Mouse (Mus musculus) heart, postnatal 0 days (tissue): ENCODE measurements around the gene Tjp3. TPM values are rescaled to one million over a fixed set of nuclear protein-coding genes. Genes with fewer than 3 reads are reported as not detected.

Source experiments
- ATAC-seq: fragments of 200-750 bp; cut with Nextera tagmentation; 2 replicates; pipeline ENCODE4 v1.8.0; 2017; ENCODE audit warnings: low read depth, moderate number of reproducible peaks, moderate library complexity; ENCODE audit not compliant: insufficient read depth
- DNase-seq: peaks from one replicate; pipeline ENCODE4 v3.0.0-alpha.2; 2016; ENCODE audit warnings: low spot score
- H3K27ac ChIP-seq: fragments of 300-500 bp; sonication (generic); 2 replicates; pipeline ENCODE4 v1.5.1; 2014; ENCODE audit warnings: low read depth, mild to moderate bottlenecking
- H3K27me3 ChIP-seq: fragments of 300-500 bp; sonication (generic); 2 replicates; pipeline ENCODE4 v1.6.1; 2014; ENCODE audit warnings: low read length, mixed read lengths; ENCODE audit not compliant: control insufficient read depth, insufficient read depth
- H3K36me3 ChIP-seq: fragments of 300-500 bp; sonication (generic); replicated peaks from 2 replicates; pipeline ENCODE4 v1.6.1; 2014; ENCODE audit warnings: low read length, mixed read lengths; ENCODE audit not compliant: control insufficient read depth, insufficient read depth
- H3K4me1 ChIP-seq: fragments of 300-500 bp; sonication (generic); 2 replicates; pipeline ENCODE4 v1.6.1; 2014; ENCODE audit warnings: antibody characterized with exemption; ENCODE audit not compliant: control insufficient read depth, insufficient read depth
- H3K4me2 ChIP-seq: fragments of 300-500 bp; sonication (generic); 2 replicates; pipeline ENCODE4 v1.6.1; 2014; ENCODE audit warnings: low read depth, mild to moderate bottlenecking, low read length, moderate library complexity
- H3K4me3 ChIP-seq: fragments of 300-500 bp; sonication (generic); 2 replicates; pipeline ENCODE4 v1.5.1; 2014; ENCODE audit warnings: low read depth, low read length
- H3K9ac ChIP-seq: fragments of 300-500 bp; sonication (generic); replicated peaks from 2 replicates; pipeline ENCODE4 v1.6.1; 2014; ENCODE audit warnings: low read depth, low read length, mixed read lengths
- H3K9me3 ChIP-seq: fragments of 300-500 bp; sonication (generic); replicated peaks from 2 replicates; pipeline ENCODE4 v1.6.1; 2016; ENCODE audit warnings: low read length; ENCODE audit not compliant: control insufficient read depth
- CTCF ChIP-seq: IDR thresholded peaks from 2 replicates; pipeline ENCODE4 v1.5.1; 2016; ENCODE audit warnings: antibody characterized with exemption, control low read depth, low read depth
- EP300 ChIP-seq: IDR thresholded peaks from 2 replicates; pipeline ENCODE4 v1.6.1; 2016; ENCODE audit warnings: antibody characterized with exemption, low read depth
- WGBS: fragments of 180-500 bp; shearing (Covaris S2); extraction: QIAGEN DNeasy Blood & Tissue Kit; methylation state at CpG from one replicate; pipeline ENCODE4 v1.1.7; 2014; 5-methylcytosine and 5-hydroxymethylcytosine counted together
- polyA plus RNA-seq: library from polyadenylated mRNA; unstranded; fragments of >200 nt; fragmentation: Nextera tagmentation; extraction: Ambion mirVana; gene quantifications from 2 replicates; pipeline ENCODE4 v1.2.1, GENCODE M21; 2015
- total RNA-seq: library from RNA; depleted of rRNA; stranded (reverse); fragments of >200 nt; gene quantifications from 2 replicates; pipeline ENCODE4 v1.2.3, GENCODE M21; 2014; ENCODE audit warnings: low replicate concordance

The Tjp3 gene
- total and polyA plus RNA-seq, 2 experiments from 2014 or later, result 0.51 to 2.3 TPM

DNA sequence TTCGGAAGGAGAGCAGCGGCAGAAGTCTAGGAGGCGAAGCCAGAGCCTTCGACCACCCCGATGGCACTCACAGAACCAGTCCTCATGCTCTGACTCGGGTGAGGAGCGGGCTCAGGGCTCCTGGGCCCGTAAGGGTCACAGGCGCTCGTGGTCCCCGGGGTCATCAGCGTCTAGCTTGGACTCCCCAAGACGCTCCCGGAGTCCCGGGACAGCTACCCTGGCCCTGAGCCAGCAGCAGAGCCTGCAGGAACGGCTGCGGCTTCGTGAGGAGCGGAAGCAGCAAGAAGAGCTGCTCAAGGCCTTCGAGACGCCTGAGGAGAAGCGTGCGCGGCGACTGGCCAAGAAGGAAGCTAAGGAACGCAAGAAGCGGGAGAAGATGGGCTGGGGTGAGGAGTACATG is 31.1 kb upstream of the Tjp3 start:
- 91% methylated on average over 27 of the region's 27 CpGs for WGBS
- Histone ChIP-seq H3K27ac (no peak overlapping the region), H3K9me3 (no peaks in the 10 kb centered on the region), H3K27me3 (no peaks in the 10 kb centered on the region), H3K9ac (no peak overlapping the region), H3K4me1 (peaks cover 19% of the 10 kb centered on the region), H3K4me3 (no peak overlapping the region), H3K36me3 (peaks cover 65% of the 10 kb centered on the region), H3K4me2 (peak overlapping the region; percentile 86; the same call in 1 of the 2 replicates)
- no peak for TF ChIP-seq EP300
- no peak for TF ChIP-seq CTCF
- no peak for ATAC-seq
- DNase-seq, result no peak

DNA sequence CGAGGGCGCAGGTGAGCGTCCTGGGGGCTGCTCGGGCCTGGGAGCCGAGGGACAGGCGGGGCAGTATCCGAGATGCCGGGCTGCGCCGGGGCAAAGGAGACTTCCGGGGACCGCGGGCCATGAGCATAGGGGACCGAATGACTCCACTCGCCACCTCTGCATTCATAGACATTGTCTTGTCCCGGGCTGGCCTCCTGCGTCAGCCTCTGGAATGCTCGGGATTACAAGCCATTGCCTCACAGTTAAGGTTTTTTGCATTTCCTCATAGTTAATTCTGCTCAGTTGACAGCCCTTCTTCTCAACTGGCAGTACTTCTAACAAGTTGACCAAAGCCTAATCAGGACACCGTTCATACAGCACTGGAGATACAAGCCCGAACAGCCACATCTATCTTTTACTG is 30.1 kb upstream of the Tjp3 start:
- peak overlapping the region; percentile 93 for H3K9ac ChIP-seq
- peak overlapping the region; percentile 97 for H3K4me3 ChIP-seq
- 2% methylated on average over 19 of the region's 20 CpGs for WGBS
- TF ChIP-seq CTCF (no peak), EP300 (no peak)
- peaks cover 19% of the 10 kb centered on the region for H3K4me1 ChIP-seq
- H3K4me2 ChIP-seq, result peak overlapping the region; percentile 86
- no peaks in the 10 kb centered on the region for H3K9me3 ChIP-seq
- DNase-seq (no peak), ATAC-seq (no peak)
- H3K27ac ChIP-seq, result peak overlapping the region; percentile 92
- H3K36me3 ChIP-seq, result peaks cover 57% of the 10 kb centered on the region
- H3K27me3 ChIP-seq, result no peaks in the 10 kb centered on the region

GRCm38 (mm10) chr10:81320550-81321347 is 29.4 kb upstream of the Tjp3 start, which contains the start of gene Cactin:
Gene Cactin (plus strand): TSS chr10:81321103.
- peak within 1 kb of the TSS; percentile 97 for H3K4me3 ChIP-seq
- DNase-seq, result peak; percentile 100
- peak; percentile 91 for ATAC-seq
- peaks cover 55% of the 10 kb centered on the region for H3K36me3 ChIP-seq
- under 1% methylated on average over 67 of the region's 68 CpGs for WGBS
- H3K4me1 ChIP-seq, result peaks cover 19% of the 10 kb centered on the region
- peak within 1 kb of the TSS; percentile 86 for H3K4me2 ChIP-seq
- H3K27me3 ChIP-seq, result no peaks in the 10 kb centered on the region
- peak within 1 kb of the TSS; percentile 93 for H3K9ac ChIP-seq
- peak; percentile 96 for TF ChIP-seq EP300
- peak; percentile 29 for TF ChIP-seq CTCF
- peak within 1 kb of the TSS; percentile 92 for H3K27ac ChIP-seq
- no peaks in the 10 kb centered on the region for H3K9me3 ChIP-seq

DNA sequence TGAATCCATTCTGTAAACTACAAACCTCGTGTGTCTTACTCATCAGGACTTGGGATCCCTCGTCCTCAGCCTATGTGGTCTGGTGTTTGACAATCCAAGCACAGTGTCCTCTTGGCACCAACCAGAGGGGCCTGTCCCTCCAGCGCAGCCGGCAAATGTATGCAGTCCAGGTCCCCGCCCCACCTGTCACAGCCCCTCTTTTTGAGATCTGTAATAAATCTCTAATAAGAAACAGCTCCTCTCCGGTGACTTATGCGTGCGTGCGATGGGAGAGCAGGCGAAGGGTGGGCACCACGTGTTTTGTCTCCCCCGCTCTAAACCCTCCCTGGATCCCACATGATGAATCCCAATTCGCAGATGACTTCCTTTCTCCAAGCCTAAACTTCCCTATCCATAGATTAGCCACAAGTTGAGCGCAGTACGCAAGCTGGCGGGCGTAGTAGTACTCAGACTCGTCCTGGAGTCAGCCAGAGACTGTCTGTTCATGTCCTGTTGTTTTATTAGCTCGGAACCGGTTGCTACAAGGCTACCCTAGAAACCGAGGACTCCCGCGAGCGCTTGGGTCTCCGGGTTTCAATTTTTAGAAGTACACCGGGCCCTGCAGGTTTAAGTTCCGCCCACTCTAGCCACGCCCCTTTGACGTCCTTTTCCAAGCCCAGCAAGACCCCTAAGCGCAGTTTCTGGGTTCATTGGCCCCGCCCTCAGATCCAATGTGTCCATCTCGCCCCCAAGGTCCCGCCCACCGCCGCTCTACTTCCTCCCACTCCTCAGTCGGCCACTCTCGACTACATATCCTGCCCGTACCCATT is 28.6 kb upstream of the Tjp3 start:
- Histone ChIP-seq H3K9ac (peak overlapping the region; percentile 55), H3K27ac (peak overlapping the region; percentile 92), H3K4me3 (peak overlapping the region; percentile 44), H3K9me3 (no peaks in the 10 kb centered on the region), H3K27me3 (no peaks in the 10 kb centered on the region), H3K36me3 (peaks cover 55% of the 10 kb centered on the region), H3K4me2 (peak overlapping the region; percentile 68), H3K4me1 (peaks cover 19% of the 10 kb centered on the region)
- TF ChIP-seq EP300, result peak; percentile 41; the same call in 1 of the 2 replicates
- TF ChIP-seq CTCF, result no peak
- 2% methylated on average over 38 of the region's 38 CpGs for WGBS
- DNase-seq (no peak), ATAC-seq (no peak; the same call in 1 of the 2 replicates)

- no peak for ATAC-seq
- DNase-seq, result no peak
- 28% methylated on average over 8 of the region's 8 CpGs for WGBS
- TF ChIP-seq EP300 (no peak), CTCF (0 out of 2 replicates have a peak, but pooled peaks have one; percentile 21)
- H3K4me1 ChIP-seq, result peaks cover 19% of the 10 kb centered on the region
- H3K9me3 ChIP-seq, result no peaks in the 10 kb centered on the region
- peak overlapping the region; percentile 55 for H3K9ac ChIP-seq
- H3K36me3 ChIP-seq, result peaks cover 55% of the 10 kb centered on the region
- peak overlapping the region; percentile 92; the same call in 1 of the 2 replicates for H3K27ac ChIP-seq
- peak overlapping the region; percentile 68 for H3K4me2 ChIP-seq
- no peaks in the 10 kb centered on the region for H3K27me3 ChIP-seq
- H3K4me3 ChIP-seq, result peak overlapping the region; percentile 44; the same call in 1 of the 2 replicates
These were observed 27.9 kb upstream of the Tjp3 start for GRCm38 (mm10) chr10:81319330-81319699.
